Mouse (Mus musculus) erythroblast, embryonic 14.5 days (primary cell): Measurements from ENCODE around the gene Kpna7.

Source experiments
- GATA1 ChIP-seq: IDR thresholded peaks from 2 replicates; pipeline ENCODE4 v1.6.1; 2012; ENCODE audit warnings: low read length, inconsistent platforms, mixed read lengths
- TAL1 ChIP-seq: IDR thresholded peaks from 3 replicates; pipeline ENCODE4 v1.6.1; 2012; ENCODE audit warnings: low read length, inconsistent platforms, mixed read lengths

DNA sequence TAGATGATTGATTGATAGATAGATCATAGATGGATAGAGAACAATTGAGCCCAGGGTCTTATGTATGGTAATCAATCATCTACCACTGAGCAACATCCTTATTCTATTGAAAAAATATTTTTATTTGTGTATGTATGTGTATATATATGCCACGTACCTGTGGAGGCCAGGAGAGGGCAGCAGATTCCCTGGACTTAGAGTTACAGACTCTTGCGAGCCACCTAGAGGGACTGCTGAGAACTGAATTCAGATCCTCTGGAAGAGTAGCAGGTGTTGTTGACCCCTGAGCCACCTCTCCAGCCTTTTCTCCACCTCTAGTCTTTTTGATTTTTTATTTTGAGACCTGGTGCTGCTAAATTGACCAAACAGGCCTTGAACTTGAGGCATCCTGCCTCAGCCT, 85.3 kb downstream of the Kpna7 start:
- TF ChIP-seq GATA1 (no peak), TAL1 (no peak)
